Mouse (Mus musculus) liver, embryonic 13.5 days (tissue): ENCODE results near the gene Plppr2. TPM values are rescaled to one million over a fixed set of nuclear protein-coding genes. Genes with fewer than 3 reads are reported as not detected.

Experiments used
- ATAC-seq: fragments of 200-750 bp; cut with Nextera tagmentation; 2 replicates; pipeline ENCODE4 v1.8.0; 2017; ENCODE audit warnings: low read depth, mild to moderate bottlenecking, moderate number of reproducible peaks, moderate library complexity
- DNase-seq: peaks from one replicate; pipeline ENCODE4 v3.0.0; 2022
- H3K27ac ChIP-seq: fragments of 300-500 bp; sonication (generic); 2 replicates; pipeline ENCODE4 v1.5.1; 2015; ENCODE audit warnings: moderate library complexity, mild to moderate bottlenecking, inconsistent platforms
- H3K27me3 ChIP-seq: fragments of 300-500 bp; sonication (generic); 2 replicates; pipeline ENCODE4 v1.6.1; 2015; ENCODE audit warnings: mild to moderate bottlenecking, inconsistent platforms
- H3K36me3 ChIP-seq: fragments of 300-500 bp; sonication (generic); 2 replicates; pipeline ENCODE4 v1.6.1; 2015; ENCODE audit warnings: mild to moderate bottlenecking, inconsistent platforms
- H3K4me1 ChIP-seq: fragments of 300-500 bp; sonication (generic); replicated peaks from 2 replicates; pipeline ENCODE4 v1.6.1; 2015; ENCODE audit warnings: inconsistent platforms
- H3K4me2 ChIP-seq: fragments of 300-500 bp; sonication (generic); 2 replicates; pipeline ENCODE4 v1.6.1; 2015; ENCODE audit warnings: inconsistent platforms, mild to moderate bottlenecking, moderate library complexity
- H3K4me3 ChIP-seq: fragments of 300-500 bp; sonication (generic); replicated peaks from 2 replicates; pipeline ENCODE4 v1.5.1; 2015; ENCODE audit warnings: mild to moderate bottlenecking, inconsistent platforms
- H3K9ac ChIP-seq: fragments of 300-500 bp; sonication (generic); 2 replicates; pipeline ENCODE4 v1.6.1; 2015; ENCODE audit warnings: mild to moderate bottlenecking, inconsistent platforms
- H3K9me3 ChIP-seq: fragments of 300-500 bp; sonication (generic); replicated peaks from 2 replicates; pipeline ENCODE4 v1.6.1; 2016; ENCODE audit warnings: inconsistent platforms
- WGBS: fragments of 180-500 bp; shearing (Covaris S2); methylation state at CpG from one replicate; pipeline ENCODE4 v1.1.7; 2015; ENCODE audit not compliant: insufficient replicate concordance; 5-methylcytosine and 5-hydroxymethylcytosine counted together
- polyA plus RNA-seq: library from polyadenylated mRNA; unstranded; fragments of >200 nt; fragmentation: Nextera tagmentation; extraction: Ambion mirVana; gene quantifications from 2 replicates; pipeline ENCODE4 v1.2.1, GENCODE M21; 2015

The Plppr2 gene
- polyA plus RNA-seq, 1 experiment from 2014 or later = 0.99 TPM

- Histone ChIP-seq H3K4me1 (peaks cover 35% of the 10 kb centered on the region), H3K36me3 (no peaks in the 10 kb centered on the region), H3K9ac (no peak overlapping the region), H3K4me2 (no peak overlapping the region), H3K9me3 (no peaks in the 10 kb centered on the region), H3K4me3 (no peak overlapping the region), H3K27me3 (peaks cover 16% of the 10 kb centered on the region), H3K27ac (no peak overlapping the region)
- no peak for ATAC-seq
- DNase-seq = no peak
- 41% methylated on average over 12 of the region's 12 CpGs for WGBS
Observed at GRCm38 (mm10) chr9:21932445-21933137, 4.2 kb upstream of the Plppr2 start.

- no peak for ATAC-seq
- H3K4me2 ChIP-seq = no peak overlapping the region
Observed at GRCm38 (mm10) chr9:21934021-21934420, 2.8 kb upstream of the Plppr2 start.

GRCm38 (mm10) chr9:21935466-21936131 is 1.2 kb upstream of the Plppr2 start:
- 0 out of 2 replicates have a peak, but pooled peaks cover under 1% of the 10 kb centered on the region for H3K36me3 ChIP-seq
- H3K4me3 ChIP-seq = no peak overlapping the region
- peaks cover 16% of the 10 kb centered on the region for H3K27me3 ChIP-seq
- 50% methylated on average over 7 of the region's 7 CpGs for WGBS
- H3K9ac ChIP-seq = no peak overlapping the region
- ATAC-seq (no peak), DNase-seq (no peak)
- H3K27ac ChIP-seq = no peak overlapping the region
- no peak overlapping the region for H3K4me2 ChIP-seq
- H3K4me1 ChIP-seq = peaks cover 32% of the 10 kb centered on the region
- H3K9me3 ChIP-seq = no peaks in the 10 kb centered on the region

More at GRCm38 (mm10) chr9:21934021-21934420, 2.8 kb upstream of the Plppr2 start:
- Histone ChIP-seq H3K4me1 (peaks cover 32% of the 10 kb centered on the region), H3K9ac (no peak overlapping the region), H3K9me3 (no peaks in the 10 kb centered on the region), H3K4me3 (no peak overlapping the region), H3K27ac (no peak overlapping the region), H3K36me3 (no peaks in the 10 kb centered on the region), H3K27me3 (peaks cover 16% of the 10 kb centered on the region)
- DNase-seq = no peak
- WGBS = 73% methylated on average over 12 of the region's 12 CpGs

GRCm38 (mm10) chr9:21937711-21938175 is 910 bp downstream of the Plppr2 start:
- Histone ChIP-seq H3K9me3 (no peaks in the 10 kb centered on the region), H3K4me2 (no peak overlapping the region), H3K9ac (no peak overlapping the region), H3K36me3 (0 out of 2 replicates have a peak, but pooled peaks cover 2% of the 10 kb centered on the region), H3K27me3 (peaks cover 16% of the 10 kb centered on the region), H3K27ac (no peak overlapping the region), H3K4me1 (peaks cover 19% of the 10 kb centered on the region), H3K4me3 (no peak overlapping the region)
- DNase-seq (no peak), ATAC-seq (no peak)
- WGBS = 73% methylated on average over 4 of the region's 4 CpGs

GRCm38 (mm10) chr9:21938234-21938855 is 1.5 kb downstream of the Plppr2 start:
- Histone ChIP-seq H3K4me3 (no peak overlapping the region), H3K36me3 (0 out of 2 replicates have a peak, but pooled peaks cover 2% of the 10 kb centered on the region), H3K27ac (no peak overlapping the region), H3K4me1 (peaks cover 13% of the 10 kb centered on the region), H3K9me3 (no peaks in the 10 kb centered on the region), H3K9ac (no peak overlapping the region), H3K4me2 (no peak overlapping the region), H3K27me3 (peaks cover 17% of the 10 kb centered on the region)
- no peak for ATAC-seq
- WGBS = 69% methylated on average over 4 of the region's 4 CpGs
- DNase-seq = no peak

GRCm38 (mm10) chr9:21943046-21943445 is 6.2 kb downstream of the Plppr2 start:
- 64% methylated on average over 10 of the region's 12 CpGs for WGBS
- H3K27me3 ChIP-seq = peaks cover 33% of the 10 kb centered on the region
- H3K4me1 ChIP-seq = peaks cover 23% of the 10 kb centered on the region
- DNase-seq = no peak
- H3K36me3 ChIP-seq = 0 out of 2 replicates have a peak, but pooled peaks cover 2% of the 10 kb centered on the region
- H3K27ac ChIP-seq = no peak overlapping the region
- H3K9ac ChIP-seq = no peak overlapping the region
- H3K4me2 ChIP-seq = no peak overlapping the region
- no peak for ATAC-seq
- H3K4me3 ChIP-seq = no peak overlapping the region
- no peaks in the 10 kb centered on the region for H3K9me3 ChIP-seq

- ATAC-seq (no peak), DNase-seq (no peak)
- Histone ChIP-seq H3K9ac (no peak overlapping the region), H3K4me1 (peaks cover 25% of the 10 kb centered on the region), H3K4me3 (no peak overlapping the region), H3K9me3 (no peaks in the 10 kb centered on the region), H3K27me3 (peaks cover 39% of the 10 kb centered on the region), H3K36me3 (0 out of 2 replicates have a peak, but pooled peaks cover 2% of the 10 kb centered on the region), H3K4me2 (no peak overlapping the region), H3K27ac (no peak overlapping the region)
- WGBS = 39% methylated on average over 12 of the region's 12 CpGs
Observed at GRCm38 (mm10) chr9:21943638-21944037, 6.8 kb downstream of the Plppr2 start.

- no peak overlapping the region for H3K4me3 ChIP-seq
- peaks cover 25% of the 10 kb centered on the region for H3K4me1 ChIP-seq
- H3K9me3 ChIP-seq = no peaks in the 10 kb centered on the region
- 13% methylated on average over 23 of the region's 23 CpGs for WGBS
- no peak overlapping the region for H3K9ac ChIP-seq
- H3K27me3 ChIP-seq = peaks cover 45% of the 10 kb centered on the region
- H3K27ac ChIP-seq = no peak overlapping the region
- DNase-seq (no peak), ATAC-seq (no peak)
- H3K4me2 ChIP-seq = peak overlapping the region; percentile 21; the same call in 1 of the 2 replicates
- 0 out of 2 replicates have a peak, but pooled peaks cover 2% of the 10 kb centered on the region for H3K36me3 ChIP-seq
Observed at GRCm38 (mm10) chr9:21944267-21944666, 7.4 kb downstream of the Plppr2 start.

- no peaks in the 10 kb centered on the region for H3K36me3 ChIP-seq
- H3K27ac ChIP-seq = no peak overlapping the region
- DNase-seq = no peak
- no peaks in the 10 kb centered on the region for H3K9me3 ChIP-seq
- H3K4me3 ChIP-seq = peak overlapping the region; percentile 23; the same call in 1 of the 2 replicates
- peak overlapping the region; percentile 43 for H3K4me2 ChIP-seq
- peaks cover 25% of the 10 kb centered on the region for H3K4me1 ChIP-seq
- 2% methylated on average over 28 of the region's 28 CpGs for WGBS
- ATAC-seq = peak; percentile 53
- H3K27me3 ChIP-seq = peaks cover 45% of the 10 kb centered on the region
- no peak overlapping the region for H3K9ac ChIP-seq
Observed at GRCm38 (mm10) chr9:21947540-21948130, 10.8 kb downstream of the Plppr2 start.

- peaks cover 25% of the 10 kb centered on the region for H3K4me1 ChIP-seq
- DNase-seq (no peak), ATAC-seq (no peak)
- 35% methylated on average over 8 of the region's 8 CpGs for WGBS
- no peak overlapping the region for H3K4me2 ChIP-seq
- peaks cover 45% of the 10 kb centered on the region for H3K27me3 ChIP-seq
- H3K9me3 ChIP-seq = no peaks in the 10 kb centered on the region
- no peak overlapping the region for H3K4me3 ChIP-seq
- no peak overlapping the region for H3K27ac ChIP-seq
- H3K36me3 ChIP-seq = no peaks in the 10 kb centered on the region
- H3K9ac ChIP-seq = no peak overlapping the region
Observed at GRCm38 (mm10) chr9:21948146-21948545, 11.3 kb downstream of the Plppr2 start.

GRCm38 (mm10) chr9:21948790-21949189 is 12.0 kb downstream of the Plppr2 start:
- H3K4me1 ChIP-seq = peaks cover 24% of the 10 kb centered on the region
- H3K27me3 ChIP-seq = peaks cover 39% of the 10 kb centered on the region
- no peaks in the 10 kb centered on the region for H3K36me3 ChIP-seq
- DNase-seq (no peak), ATAC-seq (no peak)
- H3K9ac ChIP-seq = no peak overlapping the region
- H3K9me3 ChIP-seq = no peaks in the 10 kb centered on the region
- H3K4me2 ChIP-seq = no peak overlapping the region
- H3K4me3 ChIP-seq = no peak overlapping the region
- 55% methylated on average over 6 of the region's 6 CpGs for WGBS
- H3K27ac ChIP-seq = no peak overlapping the region
